In the genomic region with DNA sequence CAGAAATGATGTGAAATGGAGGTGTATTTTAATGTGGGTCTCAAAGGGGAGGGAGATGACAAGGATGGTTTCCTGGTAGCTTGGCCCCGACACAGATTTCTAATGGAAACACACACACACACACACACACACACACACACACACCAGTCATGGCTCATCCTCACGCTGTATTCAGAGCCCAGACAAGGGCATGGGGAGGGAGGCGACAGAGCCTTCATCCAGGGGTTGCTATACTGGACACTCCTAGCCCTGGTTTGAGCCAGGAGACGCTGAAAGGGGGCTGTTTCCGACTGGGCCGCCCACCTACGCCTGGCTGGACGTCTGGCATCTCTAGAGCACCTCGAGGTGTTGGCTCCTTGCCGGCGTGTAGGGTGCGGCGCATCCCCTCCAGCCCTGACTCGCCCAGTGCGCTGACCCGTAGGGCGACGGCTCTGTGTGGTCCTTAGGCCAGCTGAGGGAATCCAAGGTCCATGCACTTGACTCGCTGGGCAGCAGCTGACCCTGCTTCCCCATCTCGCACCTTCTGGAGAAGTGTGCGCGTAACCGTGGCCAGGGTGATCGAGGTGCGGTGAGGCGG, we compare ENCODE assay signal across 8 mouse cellular contexts. TPM values are rescaled to one million over a fixed set of nuclear protein-coding genes. Genes with fewer than 3 reads are reported as not detected.
A peak's percentile ranks its signal among the peaks of the same experiment; 100 is the strongest.
DNase-seq lines count a peak whose midpoint lies in the region; ATAC-seq and TF ChIP-seq lines count a peak whose summit lies in the region.

A gene (plus strand): TSS at position 426 of the 577 bp plus-strand sequence.

- H3K4me1 ChIP-seq in G1E (ENCODE audit: insufficient read depth, low read depth, low read length) = peaks cover 26% of the 10 kb centered on the region
- H3K4me1 ChIP-seq in forebrain, embryonic 14.5 days (ENCODE audit: control insufficient read depth, insufficient read depth, low read length) = peaks cover 8% of the 10 kb centered on the region
- peaks cover 12% of the 10 kb centered on the region; the same call in 1 of the 2 replicates for H3K4me1 ChIP-seq in stomach, embryonic 14.5 days (ENCODE audit: control insufficient read depth, insufficient read depth, low read length)

- no peak for TF ChIP-seq CTCF in G1E (IDR thresholded peaks at IDR 0.05; ENCODE audit: low read depth, low read length)

- H3K27me3 ChIP-seq in G1E (ENCODE audit: insufficient read depth, low read length) = peaks cover 13% of the 10 kb centered on the region; the same call in 1 of the 2 replicates
- H3K27me3 ChIP-seq in forebrain, embryonic 14.5 days (replicated peaks; ENCODE audit: control insufficient read depth, insufficient read depth, low read length) = peaks cover 26% of the 10 kb centered on the region
- H3K27me3 ChIP-seq in stomach, embryonic 14.5 days (ENCODE audit: control insufficient read depth, insufficient read depth, low read length) = no peaks in the 10 kb centered on the region

- DNase-seq in 3T3-L1 (ENCODE audit: low read depth, low spot score) (peak; percentile 22), G1E (ENCODE audit: low spot score) (peak; percentile 33)
- DNase-seq in forebrain, embryonic 14.5 days (ENCODE audit: low spot score) = peak; percentile 4
- DNase-seq in heart, postnatal 14 days = peak; percentile 45 to 67
- DNase-seq in large intestine, adult 2 months (ENCODE audit: low read depth, low spot score) = no peak
- DNase-seq in lung, postnatal 14 days = peak; percentile 64
- DNase-seq in thymus, postnatal 14 days = no peak

- H3K4me3 ChIP-seq in G1E (ENCODE audit: low read depth, low read length) = peak within 1 kb of the TSS; percentile 78
- peak within 1 kb of the TSS; percentile 65 for H3K4me3 ChIP-seq in forebrain, embryonic 14.5 days (ENCODE audit: low read depth, low read length)
- peak within 1 kb of the TSS; percentile 55 for H3K4me3 ChIP-seq in stomach, embryonic 14.5 days (ENCODE audit: low read depth, low read length)

- peak within 1 kb of the TSS; percentile 99 for H3K4me2 ChIP-seq in forebrain, embryonic 14.5 days (ENCODE audit: low read length)
- H3K4me2 ChIP-seq in stomach, embryonic 14.5 days (replicated peaks; ENCODE audit: low read depth, low read length) = peak within 1 kb of the TSS; percentile 94

- H3K27ac ChIP-seq in forebrain, embryonic 14.5 days (ENCODE audit: low read depth, low read length) = no peak within 1 kb of the TSS
- H3K27ac ChIP-seq in stomach, embryonic 14.5 days (ENCODE audit: low read length) = no peak within 1 kb of the TSS

- no peak for ATAC-seq in G1E (ENCODE audit: extremely low read depth, insufficient number of reproducible peaks, low FRiP score, poor library complexity, severe bottlenecking)
- peak; percentile 66 for ATAC-seq in forebrain, embryonic 14.5 days
- ATAC-seq in stomach, embryonic 14.5 days (ENCODE audit: insufficient number of reproducible peaks, insufficient read depth, low FRiP score, low read depth) = peak; percentile 57; the same call in 1 of the 2 replicates

- H3K36me3 ChIP-seq in G1E (replicated peaks) = peaks cover 42% of the 10 kb centered on the region
- H3K36me3 ChIP-seq in forebrain, embryonic 14.5 days (ENCODE audit: control insufficient read depth, insufficient read depth, low read length) = peaks cover 8% of the 10 kb centered on the region
- H3K36me3 ChIP-seq in stomach, embryonic 14.5 days (ENCODE audit: control insufficient read depth, insufficient read depth, low read length) = no peaks in the 10 kb centered on the region; the same call in 1 of the 2 replicates

- peak within 1 kb of the TSS; percentile 71 for H3K9ac ChIP-seq in forebrain, embryonic 14.5 days (ENCODE audit: low read length)
- H3K9ac ChIP-seq in stomach, embryonic 14.5 days (replicated peaks; ENCODE audit: low read depth, low read length) = peak within 1 kb of the TSS; percentile 37

- intact Hi-C loops in heart, postnatal 14 days (cut with DNase I) = loop anchor here (2.0 kb wide), 1 partner anchor 23 kb away; no protein-coding TSS in a partner anchor

- H3K9me3 ChIP-seq in G1E (replicated peaks) = no peaks in the 10 kb centered on the region
- no peaks in the 10 kb centered on the region for H3K9me3 ChIP-seq in forebrain, embryonic 14.5 days (replicated peaks; ENCODE audit: control insufficient read depth, low read length)
- no peaks in the 10 kb centered on the region for H3K9me3 ChIP-seq in stomach, embryonic 14.5 days (ENCODE audit: control insufficient read depth, low read depth, low read length)

- WGBS in forebrain, embryonic 14.5 days = under 1% methylated on average over 26 of the region's 26 CpGs
- WGBS in large intestine, adult 2 months = 3% methylated on average over 26 of the region's 26 CpGs
- 4% methylated on average over 26 of the region's 26 CpGs for WGBS in stomach, embryonic 14.5 days

RNA-seq across cellular contexts. Expression of the gene that starts here (rescaled TPM):
- total RNA-seq in G1E (2014; fragmentation: Nextera tagmentation) (6.2 and 11.7 TPM in 2 replicates), G1E (2017) (5.5 and 8.9 TPM in 2 replicates)
- 22.3 and 25.1 TPM in 2 replicates for polyA plus RNA-seq in G1E (2012)
- polyA plus RNA-seq in forebrain, embryonic 14.5 days (2014; fragmentation: Nextera tagmentation; extraction: Ambion mirVana) = 3.5 and 4.9 TPM in 2 replicates
- 10 to 100 TPM; 17.9 to 19.0 TPM for total RNA-seq in heart, postnatal 14 days (2021)
- 69.4 and 96.9 TPM in 2 replicates for polyA plus RNA-seq in large intestine, adult 2 months (2012; rRNA removed)
- 8.8 and 17.9 TPM in 2 replicates for polyA plus RNA-seq in stomach, embryonic 14.5 days (2014; fragmentation: Nextera tagmentation; extraction: Ambion mirVana)

Comparison
In these comparisons a context has a peak if more than half of its experiments do, and no peak if none do; other contexts are left out.
1. DNase-seq: peak in 3T3-L1 (single experiment), G1E (single experiment), forebrain, embryonic 14.5 days (single experiment), heart, postnatal 14 days (2 of 2) and lung, postnatal 14 days (single experiment); none in large intestine, adult 2 months (single experiment) and thymus, postnatal 14 days (single experiment).
2. Peak in every context shown above with its lines, with median percentiles within 50 percentile points of each other: H3K4me3 ChIP-seq.